In the genomic region with DNA sequence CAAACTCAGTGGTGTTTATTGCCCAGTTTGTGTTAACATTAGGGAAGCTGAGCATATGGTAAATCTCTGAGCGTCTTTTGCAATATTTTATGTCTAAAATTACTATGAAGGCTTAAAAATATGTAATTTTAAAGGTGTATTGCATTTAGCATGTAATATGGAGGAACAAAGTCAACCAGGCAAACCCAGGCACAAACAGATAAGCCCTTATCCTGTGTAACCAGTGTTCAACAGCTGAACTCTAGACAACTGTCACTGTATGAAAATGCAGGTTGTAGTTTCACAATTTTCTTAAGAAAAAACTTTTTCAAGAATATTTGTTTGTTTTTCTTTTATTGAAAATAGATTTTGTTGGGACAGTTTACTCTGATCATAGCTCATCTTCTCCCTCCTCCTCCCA, we compare ENCODE assay signal across 32 mouse cellular contexts.
DNase-seq lines count a peak whose midpoint lies in the region; ATAC-seq and TF ChIP-seq lines count a peak whose summit lies in the region.
"Had no signal": no experiment of that assay in that cellular context is flagged by ENCODE, and none has a peak within 500 bp of the region (broad histone marks: within the 10 kb centered on the region; RNA-seq: fewer than 3 reads in every experiment).

No protein-coding gene starts in this region.

- TF ChIP-seq EP300 in MEL (IDR thresholded peaks at IDR 0.05; ENCODE audit: low read depth in 1 of 2, low read length in 2 of 2), result peak; percentile 96 to 98
- TF ChIP-seq EP300 in liver, postnatal 0 days (IDR thresholded peaks at IDR 0.05; ENCODE audit: low read depth), result peak; percentile 96

- TF ChIP-seq CTCF in MEL (IDR thresholded peaks at IDR 0.05 in 2 of 3, conservative IDR thresholded peaks at IDR 0.05 in 1 of 3; ENCODE audit: control insufficient read depth in 1 of 3, insufficient read depth in 1 of 3, low read depth in 2 of 3, low read length in 3 of 3, poor library complexity in 1 of 3, severe bottlenecking in 1 of 3), result no peak
- TF ChIP-seq CTCF in liver, postnatal 0 days (IDR thresholded peaks at IDR 0.05; ENCODE audit: low read depth), result no peak

- H3K27ac ChIP-seq in MEL (ENCODE audit: control insufficient read depth, low read depth, low read length), result peak overlapping the region; percentile 91
- peak overlapping the region; percentile 67 for H3K27ac ChIP-seq in liver, embryonic 12.5 days
- H3K27ac ChIP-seq in liver, postnatal 0 days (ENCODE audit: low read depth), result peak overlapping the region; percentile 53
- H3K27ac ChIP-seq: embryonic facial prominence, embryonic 13.5 days; forebrain, embryonic 12.5 days; heart, embryonic 10.5 days; heart, embryonic 15.5 days; limb, embryonic 12.5 days; neural tube, embryonic 12.5 days had no signal

- no peaks in the 10 kb centered on the region for H3K79me2 ChIP-seq in MEL (ENCODE audit: control insufficient read depth, insufficient read depth, low read length, poor library complexity)

- no peak overlapping the region for H3K9ac ChIP-seq in MEL (ENCODE audit: control insufficient read depth, low read depth, low read length, poor library complexity, severe bottlenecking)
- no peak overlapping the region for H3K9ac ChIP-seq in liver, embryonic 12.5 days
- H3K9ac ChIP-seq in liver, postnatal 0 days (replicated peaks), result no peak overlapping the region
- H3K9ac ChIP-seq: embryonic facial prominence, embryonic 13.5 days; forebrain, embryonic 12.5 days; forebrain, postnatal 0 days; heart, embryonic 15.5 days; limb, embryonic 12.5 days; neural tube, embryonic 12.5 days had no signal

- peak; percentile 72 for DNase-seq in MEL (ENCODE audit: low read depth, low spot score)
- peak; percentile 4 for DNase-seq in c-Kit-negative CD71-positive TER-119-positive erythroid progenitor cells, embryonic 14.5 days (ENCODE audit: low read depth, low spot score)
- DNase-seq in liver, postnatal 0 days, result no peak
- no peak for DNase-seq in urinary bladder, adult 2 months (ENCODE audit: low spot score)
- no peak for DNase-seq in cerebellum, postnatal 10 days
- DNase-seq in right cerebral cortex, postnatal 36 days (ENCODE audit: low spot score in 2 of 2), result no peak
- DNase-seq: adrenal gland, adult 2 months; adrenal gland, postnatal 36 days; cerebellum, adult 11-12 months; cerebellum, adult 9-11 months; forebrain, postnatal 0 days; gastrocnemius, postnatal 10 days; kidney, adult 18-20 months; kidney, postnatal 36 days; layer of hippocampus, postnatal 36 days; lung, adult 18-20 months; lung, postnatal 4 days; right cerebral cortex, adult 18-20 months; right cerebral cortex, postnatal 4 days; thymus, postnatal 4 days had no signal

- no peak overlapping the region for H3K4me2 ChIP-seq in liver, embryonic 12.5 days
- no peak overlapping the region for H3K4me2 ChIP-seq in liver, postnatal 0 days (ENCODE audit: low read depth, low read length)
- H3K4me2 ChIP-seq: embryonic facial prominence, embryonic 13.5 days; forebrain, embryonic 12.5 days; heart, embryonic 15.5 days; limb, embryonic 12.5 days; neural tube, embryonic 12.5 days had no signal

- peak; percentile 84 for ATAC-seq in liver, embryonic 12.5 days
- peak; percentile 85 for ATAC-seq in liver, postnatal 0 days
- ATAC-seq: forebrain, postnatal 0 days; hindbrain, embryonic 16.5 days; lung, postnatal 0 days; midbrain, embryonic 16.5 days had no signal

- no peak for TF ChIP-seq RAD21 in MEL (IDR thresholded peaks at IDR 0.05; ENCODE audit: low read depth, low read length)

- H3K4me3 ChIP-seq in MEL (ENCODE audit: control insufficient read depth in 1 of 2, insufficient read depth in 1 of 2, low read depth in 2 of 2, low read length in 2 of 2), result peak overlapping the region in 1 of 2 experiments; percentile 3; a peak in 1 of 4 replicates
- H3K4me3 ChIP-seq in liver, embryonic 12.5 days, result no peak overlapping the region
- no peak overlapping the region for H3K4me3 ChIP-seq in liver, postnatal 0 days (ENCODE audit: low read depth, low read length)
- H3K4me3 ChIP-seq: embryonic facial prominence, embryonic 13.5 days; erythroblast, embryonic 14.5 days; forebrain, embryonic 12.5 days; heart, embryonic 10.5 days; heart, embryonic 15.5 days; limb, embryonic 12.5 days; myocyte; neural tube, embryonic 12.5 days had no signal

- H3K36me3 ChIP-seq in MEL (ENCODE audit: control insufficient read depth in 1 of 2, insufficient read depth in 2 of 2, low read length in 2 of 2), result peaks cover 0 to 17% of the 10 kb centered on the region in 2 experiments; a peak in 2 of 4 replicates
- H3K36me3 ChIP-seq in liver, embryonic 12.5 days, result no peaks in the 10 kb centered on the region
- no peaks in the 10 kb centered on the region for H3K36me3 ChIP-seq in liver, postnatal 0 days (replicated peaks; ENCODE audit: insufficient read depth, low read length)
- H3K36me3 ChIP-seq: embryonic facial prominence, embryonic 13.5 days; forebrain, embryonic 12.5 days; heart, embryonic 10.5 days; heart, embryonic 15.5 days; limb, embryonic 12.5 days; neural tube, embryonic 12.5 days had no signal

- H3K27me3 ChIP-seq in MEL (ENCODE audit: control insufficient read depth in 1 of 2, insufficient read depth in 2 of 2, low read length in 2 of 2), result no peaks in the 10 kb centered on the region
- H3K27me3 ChIP-seq in liver, embryonic 12.5 days (replicated peaks), result no peaks in the 10 kb centered on the region
- H3K27me3 ChIP-seq in liver, postnatal 0 days (ENCODE audit: insufficient read depth, low read length), result no peaks in the 10 kb centered on the region
- H3K27me3 ChIP-seq: embryonic facial prominence, embryonic 13.5 days; forebrain, embryonic 12.5 days; neural tube, embryonic 12.5 days had no signal

- no peaks in the 10 kb centered on the region for H3K9me3 ChIP-seq in MEL (replicated peaks; ENCODE audit: insufficient read depth, low read length)
- H3K9me3 ChIP-seq in liver, embryonic 12.5 days (replicated peaks), result no peaks in the 10 kb centered on the region
- no peaks in the 10 kb centered on the region for H3K9me3 ChIP-seq in liver, postnatal 0 days (ENCODE audit: low read length)
- H3K9me3 ChIP-seq: embryonic facial prominence, embryonic 13.5 days; forebrain, embryonic 12.5 days; heart, embryonic 10.5 days; heart, embryonic 15.5 days; limb, embryonic 12.5 days; neural tube, embryonic 12.5 days had no signal

- peaks cover 11 to 13% of the 10 kb centered on the region in 2 experiments for H3K4me1 ChIP-seq in MEL (ENCODE audit: control insufficient read depth in 1 of 2, insufficient read depth in 2 of 2, low read length in 2 of 2)
- peaks cover 28% of the 10 kb centered on the region for H3K4me1 ChIP-seq in liver, embryonic 12.5 days
- H3K4me1 ChIP-seq in liver, postnatal 0 days (ENCODE audit: insufficient read depth), result peaks cover 4% of the 10 kb centered on the region
- H3K4me1 ChIP-seq: embryonic facial prominence, embryonic 13.5 days; heart, embryonic 10.5 days; heart, embryonic 15.5 days; limb, embryonic 12.5 days; neural tube, embryonic 12.5 days had no signal

- TF ChIP-seq POLR2A in MEL (IDR thresholded peaks at IDR 0.05; ENCODE audit: control insufficient read depth in 1 of 2, insufficient read depth in 1 of 2, low read depth in 1 of 2, low read length in 2 of 2, poor library complexity in 1 of 2), result no peak

- 70% methylated on average over 1 of the region's 1 CpGs for WGBS in liver, embryonic 12.5 days (ENCODE audit: insufficient replicate concordance)
- 83% methylated on average over 1 of the region's 1 CpGs for WGBS in liver, postnatal 0 days (ENCODE audit: insufficient replicate concordance)

TF ChIP-seq in MEL, 35 proteins besides CTCF, POLR2A, EP300 and RAD21 (continues in another document):
- no peak for TF ChIP-seq ELF1 (IDR thresholded peaks at IDR 0.05; ENCODE audit: low read depth, low read length)
- no peak for TF ChIP-seq USF2 (IDR thresholded peaks at IDR 0.05; ENCODE audit: borderline replicate concordance in 1 of 2, insufficient read depth in 1 of 2, low read depth in 1 of 2, low read length in 2 of 2)
- TF ChIP-seq BHLHE40 (IDR thresholded peaks at IDR 0.05; ENCODE audit: borderline replicate concordance, low read depth, low read length), result no peak
- no peak for TF ChIP-seq KAT2A (conservative IDR thresholded peaks at IDR 0.05; ENCODE audit: low read depth, low read length)
- no peak for TF ChIP-seq USF1 (IDR thresholded peaks at IDR 0.05; ENCODE audit: low read depth, low read length)
- TF ChIP-seq MYC (IDR thresholded peaks at IDR 0.05; ENCODE audit: low read depth, low read length), result no peak
- peak; percentile 95 for TF ChIP-seq TCF12 (IDR thresholded peaks at IDR 0.05; ENCODE audit: low read depth, low read length)
- TF ChIP-seq ZKSCAN1 (IDR thresholded peaks at IDR 0.05; ENCODE audit: low read depth, low read length), result no peak
- TF ChIP-seq CHD2 (IDR thresholded peaks at IDR 0.05; ENCODE audit: low read length), result no peak
- TF ChIP-seq ZC3H11A (IDR thresholded peaks at IDR 0.05; ENCODE audit: low read depth, low read length), result no peak
- TF ChIP-seq ETS1 (IDR thresholded peaks at IDR 0.05; ENCODE audit: low read depth, low read length), result peak; percentile 97
- no peak; the same call in 1 of the 2 replicates for TF ChIP-seq MXI1 (IDR thresholded peaks at IDR 0.05; ENCODE audit: low read depth, low read length)
- TF ChIP-seq MEF2A (IDR thresholded peaks at IDR 0.05; ENCODE audit: extremely low read depth, insufficient replicate concordance, low read depth, low read length, poor library complexity, severe bottlenecking), result no peak
- TF ChIP-seq JUND (IDR thresholded peaks at IDR 0.05; ENCODE audit: low read depth, low read length), result no peak
- peak; percentile 95 for TF ChIP-seq GATA1 (IDR thresholded peaks at IDR 0.05; ENCODE audit: low read depth, low read length)
- TF ChIP-seq MAZ (IDR thresholded peaks at IDR 0.05; ENCODE audit: low read depth, low read length), result no peak
- no peak for TF ChIP-seq POLR2AphosphoS5 (IDR thresholded peaks at IDR 0.05; ENCODE audit: borderline replicate concordance, low read depth, low read length)
- TF ChIP-seq NELFE (IDR thresholded peaks at IDR 0.05; ENCODE audit: low read depth, low read length), result no peak
- TF ChIP-seq ZNF384 (IDR thresholded peaks at IDR 0.05; ENCODE audit: low read depth, low read length), result no peak
- TF ChIP-seq GABPA (IDR thresholded peaks at IDR 0.05; ENCODE audit: low read depth, low read length), result no peak
- TF ChIP-seq RCOR1 (IDR thresholded peaks at IDR 0.05; ENCODE audit: low read depth, low read length), result peak; percentile 62; the same call in 1 of the 2 replicates
- peak; percentile 97 for TF ChIP-seq MYB (IDR thresholded peaks at IDR 0.05; ENCODE audit: low read depth, low read length)
- TF ChIP-seq MAX (IDR thresholded peaks at IDR 0.05; ENCODE audit: low read length), result no peak
- TF ChIP-seq SMC3 (IDR thresholded peaks at IDR 0.05; ENCODE audit: low read depth, low read length), result no peak
- TF ChIP-seq E2F4 (IDR thresholded peaks at IDR 0.05; ENCODE audit: borderline replicate concordance, low read depth, low read length), result no peak
- peak; percentile 45; the same call in 1 of the 2 replicates for TF ChIP-seq MAFK (IDR thresholded peaks at IDR 0.05; ENCODE audit: borderline replicate concordance, low read depth, low read length)

Comparison
In these comparisons a context has a peak if more than half of its experiments do, and no peak if none do; other contexts are left out.
1. DNase-seq: peak in MEL (single experiment) and c-Kit-negative CD71-positive TER-119-positive erythroid progenitor cells, embryonic 14.5 days (single experiment); none in liver, postnatal 0 days (single experiment), urinary bladder, adult 2 months (single experiment), cerebellum, postnatal 10 days (0 of 2) and right cerebral cortex, postnatal 36 days (0 of 2).
2. Peak in every context shown above with its lines, with median percentiles within 50 percentile points of each other: H3K27ac ChIP-seq.